Mouse (Mus musculus) cortical plate, adult 2 months (tissue): ENCODE measurements around the gene Nectin1. TPM values are rescaled to one million over a fixed set of nuclear protein-coding genes. Genes with fewer than 3 reads are reported as not detected.
A peak's percentile ranks its signal among the peaks of the same experiment; 100 is the strongest.

Experiments
- H3K27ac ChIP-seq: fragments of 200-500 bp; 2 replicates; pipeline ENCODE4 v1.5.1; 2012; ENCODE audit warnings: low read length, control low read depth, inconsistent platforms; ENCODE audit not compliant: insufficient read depth
- H3K4me1 ChIP-seq: fragments of 200-500 bp; 2 replicates; pipeline ENCODE4 v1.6.1; 2011; ENCODE audit warnings: low read length; ENCODE audit not compliant: control insufficient read depth, insufficient read depth
- H3K4me3 ChIP-seq: fragments of 200-500 bp; 2 replicates; pipeline ENCODE4 v1.5.1; 2011; ENCODE audit warnings: mild to moderate bottlenecking, low read length, control low read depth; ENCODE audit not compliant: insufficient read depth
- CTCF ChIP-seq: fragments of 200-500 bp; IDR thresholded peaks from 2 replicates; pipeline ENCODE4 v1.5.1; 2011; ENCODE audit warnings: mild to moderate bottlenecking, control low read depth, low read length; ENCODE audit not compliant: insufficient read depth; ENCODE audit errors: extremely low read depth
- POLR2A ChIP-seq: fragments of 200-500 bp; IDR thresholded peaks from 2 replicates; pipeline ENCODE4 v1.6.1; 2011; ENCODE audit warnings: mild to moderate bottlenecking, low read length, control low read depth; ENCODE audit not compliant: insufficient read depth; ENCODE audit errors: extremely low read depth
- polyA plus RNA-seq: library from polyadenylated mRNA; depleted of rRNA; stranded (reverse); fragments of >200 nt; gene quantifications from 2 replicates; pipeline ENCODE4 v1.2.3, GENCODE M21; 2012

Nectin1 gene
- polyA plus RNA-seq, 1 experiment = 19.2 TPM

- no peak overlapping the region for H3K27ac ChIP-seq
- TF ChIP-seq POLR2A (no peak), CTCF (no peak)
- H3K4me1 ChIP-seq = peaks cover 1% of the 10 kb centered on the region; the same call in 1 of the 2 replicates
- peak overlapping the region; percentile 63 for H3K4me3 ChIP-seq
Measured at GRCm38 (mm10) chr9:43745951-43746703, 2.3 kb downstream of the Nectin1 start.

GRCm38 (mm10) chr9:43747710-43748109 is 3.9 kb downstream of the Nectin1 start:
- 0 out of 2 replicates have a peak overlapping the region, but pooled peaks have one; percentile 3 for H3K4me3 ChIP-seq
- H3K4me1 ChIP-seq = peaks cover 1% of the 10 kb centered on the region; the same call in 1 of the 2 replicates
- no peak overlapping the region for H3K27ac ChIP-seq
- no peak for TF ChIP-seq CTCF
- no peak for TF ChIP-seq POLR2A

- Histone ChIP-seq H3K27ac (no peak overlapping the region), H3K4me1 (0 out of 2 replicates have a peak, but pooled peaks cover 1% of the 10 kb centered on the region), H3K4me3 (no peak overlapping the region)
- no peak for TF ChIP-seq CTCF
- TF ChIP-seq POLR2A = no peak
Measured at GRCm38 (mm10) chr9:43748519-43748918, 4.7 kb downstream of the Nectin1 start.

- Histone ChIP-seq H3K27ac (no peak overlapping the region), H3K4me3 (no peak overlapping the region), H3K4me1 (0 out of 2 replicates have a peak, but pooled peaks cover 1% of the 10 kb centered on the region)
- TF ChIP-seq POLR2A = no peak
- no peak for TF ChIP-seq CTCF
Measured at GRCm38 (mm10) chr9:43750053-43750452, 6.3 kb downstream of the Nectin1 start.

- Histone ChIP-seq H3K4me3 (no peak overlapping the region), H3K4me1 (0 out of 2 replicates have a peak, but pooled peaks cover 1% of the 10 kb centered on the region), H3K27ac (no peak overlapping the region)
- TF ChIP-seq POLR2A = no peak
- TF ChIP-seq CTCF = no peak
Measured at GRCm38 (mm10) chr9:43751111-43751510, 7.3 kb downstream of the Nectin1 start.

- TF ChIP-seq CTCF (no peak), POLR2A (no peak)
- Histone ChIP-seq H3K4me1 (0 out of 2 replicates have a peak, but pooled peaks cover under 1% of the 10 kb centered on the region), H3K4me3 (no peak overlapping the region), H3K27ac (no peak overlapping the region)
Measured at GRCm38 (mm10) chr9:43753481-43753880, 9.7 kb downstream of the Nectin1 start.

GRCm38 (mm10) chr9:43754083-43754482 is 10.3 kb downstream of the Nectin1 start:
- Histone ChIP-seq H3K4me1 (no peaks in the 10 kb centered on the region), H3K4me3 (no peak overlapping the region), H3K27ac (no peak overlapping the region)
- no peak for TF ChIP-seq CTCF
- no peak for TF ChIP-seq POLR2A

- peaks cover 2% of the 10 kb centered on the region; the same call in 1 of the 2 replicates for H3K4me1 ChIP-seq
- no peak overlapping the region for H3K27ac ChIP-seq
- TF ChIP-seq CTCF (no peak), POLR2A (no peak)
- no peak overlapping the region for H3K4me3 ChIP-seq
Measured at GRCm38 (mm10) chr9:43754768-43755197, 11.0 kb downstream of the Nectin1 start.

GRCm38 (mm10) chr9:43755464-43755863 is 11.7 kb downstream of the Nectin1 start:
- no peak for TF ChIP-seq CTCF
- no peak for TF ChIP-seq POLR2A
- Histone ChIP-seq H3K27ac (no peak overlapping the region), H3K4me3 (no peak overlapping the region), H3K4me1 (peaks cover 4% of the 10 kb centered on the region; the same call in 1 of the 2 replicates)

GRCm38 (mm10) chr9:43755928-43756327 is 12.1 kb downstream of the Nectin1 start:
- no peak for TF ChIP-seq CTCF
- no peak for TF ChIP-seq POLR2A
- H3K4me1 ChIP-seq = peaks cover 4% of the 10 kb centered on the region; the same call in 1 of the 2 replicates
- no peak overlapping the region for H3K4me3 ChIP-seq
- no peak overlapping the region for H3K27ac ChIP-seq
